Mouse (Mus musculus) bone marrow macrophage, adult 2 months (primary cell): ENCODE results near the gene Wfdc10.

Experiments used
- CTCF ChIP-seq: IDR thresholded peaks from 2 replicates; pipeline ENCODE4 v1.5.1; 2012; ENCODE audit warnings: low read depth, mild to moderate bottlenecking, low read length, moderate library complexity
- POLR2A ChIP-seq: IDR thresholded peaks from 2 replicates; pipeline ENCODE4 v1.6.1; 2012; ENCODE audit warnings: mild to moderate bottlenecking, low read depth, low read length, borderline replicate concordance

GRCm38 (mm10) chr2:164635266-164635665 is 20.6 kb upstream of the Wfdc10 start:
- TF ChIP-seq CTCF: no peak
- no peak for TF ChIP-seq POLR2A
